8 mouse cellular contexts compared by ENCODE assay signal in genomic region chr2:35297703-35298332, GRCm38 (mm10). TPM values are rescaled to one million over a fixed set of nuclear protein-coding genes. Genes with fewer than 3 reads are reported as not detected.
DNase-seq lines count a peak whose midpoint lies in the region; ATAC-seq and TF ChIP-seq lines count a peak whose summit lies in the region.

No protein-coding gene starts in this region.

- no peaks in the 10 kb centered on the region for H3K9me3 ChIP-seq in heart, embryonic 15.5 days (replicated peaks)
- H3K9me3 ChIP-seq in liver, embryonic 15.5 days (replicated peaks): no peaks in the 10 kb centered on the region
- no peaks in the 10 kb centered on the region for H3K9me3 ChIP-seq in neural tube, embryonic 14.5 days (ENCODE audit: control insufficient read depth, low read length)

- WGBS in heart, embryonic 15.5 days: 21% methylated on average over 15 of the region's 15 CpGs
- WGBS in liver, embryonic 15.5 days (ENCODE audit: insufficient replicate concordance): 14% methylated on average over 15 of the region's 15 CpGs
- 29% methylated on average over 15 of the region's 15 CpGs for WGBS in neural tube, embryonic 14.5 days

- H3K9ac ChIP-seq in heart, embryonic 15.5 days: no peak overlapping the region
- no peak overlapping the region for H3K9ac ChIP-seq in liver, embryonic 15.5 days
- H3K9ac ChIP-seq in neural tube, embryonic 14.5 days (replicated peaks; ENCODE audit: low read depth, low read length): no peak overlapping the region

- no peak overlapping the region for H3K27ac ChIP-seq in heart, embryonic 15.5 days
- H3K27ac ChIP-seq in liver, embryonic 15.5 days (replicated peaks): no peak overlapping the region
- no peak overlapping the region for H3K27ac ChIP-seq in neural tube, embryonic 14.5 days (ENCODE audit: low read depth, low read length)
- no peak overlapping the region for H3K27ac ChIP-seq in testis, adult 2 months (ENCODE audit: control insufficient read depth, insufficient read depth, low read depth, low read length)

- H3K4me2 ChIP-seq in heart, embryonic 15.5 days: no peak overlapping the region
- H3K4me2 ChIP-seq in liver, embryonic 15.5 days: no peak overlapping the region
- H3K4me2 ChIP-seq in neural tube, embryonic 14.5 days (ENCODE audit: low read depth, low read length): no peak overlapping the region

- H3K4me1 ChIP-seq in heart, embryonic 15.5 days (replicated peaks): peaks cover 9% of the 10 kb centered on the region
- H3K4me1 ChIP-seq in liver, embryonic 15.5 days (replicated peaks): peaks cover 25% of the 10 kb centered on the region
- no peaks in the 10 kb centered on the region for H3K4me1 ChIP-seq in neural tube, embryonic 14.5 days (ENCODE audit: control insufficient read depth, insufficient read depth, low read length)
- no peaks in the 10 kb centered on the region for H3K4me1 ChIP-seq in testis, adult 2 months (ENCODE audit: control insufficient read depth, insufficient read depth, low read length)

- peak; percentile 64 to 72 for DNase-seq in CD8-positive naive resting alpha-beta T cell, adult 2 months (ENCODE audit: low read depth in 2 of 2, low spot score in 2 of 2)
- DNase-seq in brain, adult 2 months (ENCODE audit: low read depth, low spot score): peak; percentile 79
- DNase-seq in kidney, postnatal 10 days: peak; percentile 87

- peaks cover 54% of the 10 kb centered on the region for H3K36me3 ChIP-seq in heart, embryonic 15.5 days
- peaks cover 21% of the 10 kb centered on the region for H3K36me3 ChIP-seq in liver, embryonic 15.5 days (replicated peaks)
- H3K36me3 ChIP-seq in neural tube, embryonic 14.5 days (ENCODE audit: control insufficient read depth, insufficient read depth, low read length): no peaks in the 10 kb centered on the region
- H3K36me3 ChIP-seq in testis, adult 2 months (ENCODE audit: control insufficient read depth, insufficient read depth, low read length): no peaks in the 10 kb centered on the region

- TF ChIP-seq POLR2A in testis, adult 2 months (IDR thresholded peaks at IDR 0.05; ENCODE audit: control insufficient read depth, low read depth, low read length): no peak

- H3K4me3 ChIP-seq in heart, embryonic 15.5 days: no peak overlapping the region
- no peak overlapping the region for H3K4me3 ChIP-seq in liver, embryonic 15.5 days (replicated peaks)
- no peak overlapping the region for H3K4me3 ChIP-seq in neural tube, embryonic 14.5 days (ENCODE audit: low read depth, low read length)
- no peak overlapping the region for H3K4me3 ChIP-seq in testis, adult 2 months (ENCODE audit: control insufficient read depth, low read depth, low read length)

- peak; percentile 85 for ATAC-seq in erythroblast, adult 5-6 weeks (replicated peaks; ENCODE audit: low FRiP score, poor library complexity, severe bottlenecking)
- 0 out of 2 replicates have a peak, but pooled peaks have one; percentile 25 for ATAC-seq in heart, embryonic 15.5 days (replicated peaks; ENCODE audit: insufficient number of reproducible peaks, insufficient read depth, low FRiP score, low read depth)
- ATAC-seq in liver, embryonic 15.5 days (ENCODE audit: insufficient read depth): peak; percentile 46
- ATAC-seq in neural tube, embryonic 14.5 days (ENCODE audit: low read depth): peak; percentile 84

- H3K27me3 ChIP-seq in heart, embryonic 15.5 days: no peaks in the 10 kb centered on the region
- no peaks in the 10 kb centered on the region for H3K27me3 ChIP-seq in liver, embryonic 15.5 days
- H3K27me3 ChIP-seq in neural tube, embryonic 14.5 days (ENCODE audit: control insufficient read depth, insufficient read depth, low read length): no peaks in the 10 kb centered on the region
- H3K27me3 ChIP-seq in testis, adult 2 months (ENCODE audit: control insufficient read depth, insufficient read depth, low read length): no peaks in the 10 kb centered on the region

- peak; percentile 96 for TF ChIP-seq CTCF in testis, adult 2 months (IDR thresholded peaks at IDR 0.05; ENCODE audit: control insufficient read depth, insufficient read depth, insufficient replicate concordance, low read depth, low read length)

RNA-seq across cellular contexts. Expression of gene Stom, which starts 39.0 kb away (rescaled TPM):
- 374 and 432 TPM in 2 replicates for total RNA-seq in erythroblast, adult 5-6 weeks (2015; ENCODE audit: low replicate concordance)
- 642 and 716 TPM in 2 replicates for total RNA-seq in erythroblast, adult 5-6 weeks (2017; ENCODE audit: low replicate concordance)
- polyA plus RNA-seq in heart, embryonic 15.5 days (2015; fragmentation: Nextera tagmentation; extraction: Ambion mirVana): 52.2 and 65.6 TPM in 2 replicates
- polyA plus RNA-seq in liver, embryonic 15.5 days (2015; fragmentation: Nextera tagmentation; extraction: Ambion mirVana): 169 and 191 TPM in 2 replicates
- 14.2 and 20.8 TPM in 2 replicates for polyA plus RNA-seq in neural tube, embryonic 14.5 days (2014; fragmentation: Nextera tagmentation; extraction: Ambion mirVana)
- polyA plus RNA-seq in testis, adult 2 months (2012; rRNA removed): 20.1 and 23.0 TPM in 2 replicates

RNA-seq across cellular contexts. Expression of gene Gsn, which starts 41.6 kb away (rescaled TPM):
- 15.0 and 16.7 TPM in 2 replicates for total RNA-seq in erythroblast, adult 5-6 weeks (2015; ENCODE audit: low replicate concordance)
- total RNA-seq in erythroblast, adult 5-6 weeks (2017; ENCODE audit: low replicate concordance): 19.7 and 23.1 TPM in 2 replicates
- polyA plus RNA-seq in heart, embryonic 15.5 days (2015; fragmentation: Nextera tagmentation; extraction: Ambion mirVana): 321 and 325 TPM in 2 replicates
- polyA plus RNA-seq in liver, embryonic 15.5 days (2015; fragmentation: Nextera tagmentation; extraction: Ambion mirVana): 134 and 144 TPM in 2 replicates
- 19.3 and 38.1 TPM in 2 replicates for polyA plus RNA-seq in neural tube, embryonic 14.5 days (2014; fragmentation: Nextera tagmentation; extraction: Ambion mirVana)
- 49.9 and 88.6 TPM in 2 replicates for polyA plus RNA-seq in testis, adult 2 months (2012; rRNA removed)

Comparison
In these comparisons a context has a peak if more than half of its experiments do, and no peak if none do; other contexts are left out.
1. ATAC-seq: peak in every context shown above with its lines; median percentile 85 in erythroblast, adult 5-6 weeks; 84 in neural tube, embryonic 14.5 days; 46 in liver, embryonic 15.5 days; 25 in heart, embryonic 15.5 days.